Mouse (Mus musculus): ENCODE data around the gene Jsrp1.
"Not testable (repeated sequence)": the region's sequence is repeated elsewhere in the genome, so short reads cannot be mapped to it uniquely, and the experiment has no call there.

Jsrp1 gene

GRCm38 (mm10) chr10:80831136-80831535 lies 17.8 kb upstream of the Jsrp1 start:
- peak; percentile 72 for DNase-seq (ENCODE audit: low read depth)

- no peak for DNase-seq (ENCODE audit: low read depth)
These were observed 16.3 kb upstream of the Jsrp1 start for GRCm38 (mm10) chr10:80829359-80830278.

GRCm38 (mm10) chr10:80828587-80828986 lies 15.3 kb upstream of the Jsrp1 start:
- not testable (repeated sequence) for DNase-seq (ENCODE audit: low read depth)

- DNase-seq (ENCODE audit: low read depth), result no peak
These were observed 14.6 kb upstream of the Jsrp1 start for GRCm38 (mm10) chr10:80827870-80828420.

- DNase-seq (ENCODE audit: low read depth), result no peak
These were observed 14.0 kb upstream of the Jsrp1 start for GRCm38 (mm10) chr10:80827063-80827869.

- peak; percentile 100 for DNase-seq (ENCODE audit: low read depth)
These were observed 13.1 kb upstream of the Jsrp1 start, which contains the start of gene Oaz1 for GRCm38 (mm10) chr10:80826151-80827062. Gene Oaz1, plus strand, starts transcription at chr10:80826656.

- DNase-seq (ENCODE audit: low read depth), result peak; percentile 40
These were observed 11.5 kb upstream of the Jsrp1 start for GRCm38 (mm10) chr10:80824827-80825226.

- DNase-seq (ENCODE audit: low read depth), result peak; percentile 79
These were observed 10.7 kb upstream of the Jsrp1 start for GRCm38 (mm10) chr10:80823847-80824643.

GRCm38 (mm10) chr10:80823316-80823715 lies 10.0 kb upstream of the Jsrp1 start:
- no peak for DNase-seq (ENCODE audit: low read depth)

- DNase-seq (ENCODE audit: low read depth), result no peak
These were observed 9.2 kb upstream of the Jsrp1 start for GRCm38 (mm10) chr10:80822528-80822927.

- DNase-seq (ENCODE audit: low read depth), result peak; percentile 65
These were observed 8.7 kb upstream of the Jsrp1 start for GRCm38 (mm10) chr10:80821991-80822390.

- no peak for DNase-seq (ENCODE audit: low read depth)
These were observed 6.1 kb upstream of the Jsrp1 start for GRCm38 (mm10) chr10:80819406-80819805.

GRCm38 (mm10) chr10:80818599-80819281 lies 5.4 kb upstream of the Jsrp1 start:
- no peak for DNase-seq (ENCODE audit: low read depth)

- peak; percentile 74 for DNase-seq (ENCODE audit: low read depth)
These were observed 4.7 kb upstream of the Jsrp1 start for GRCm38 (mm10) chr10:80817955-80818354.

GRCm38 (mm10) chr10:80817164-80817563 lies 3.9 kb upstream of the Jsrp1 start:
- DNase-seq (ENCODE audit: low read depth), result no peak

GRCm38 (mm10) chr10:80816303-80816702 lies 3.0 kb upstream of the Jsrp1 start:
- DNase-seq (ENCODE audit: low read depth), result not testable (repeated sequence)

GRCm38 (mm10) chr10:80814800-80815199 lies 1.5 kb upstream of the Jsrp1 start:
- DNase-seq (ENCODE audit: low read depth), result no peak

GRCm38 (mm10) chr10:80812391-80813041 lies 782 bp downstream of the Jsrp1 start:
- no peak for DNase-seq (ENCODE audit: low read depth)

GRCm38 (mm10) chr10:80810084-80810483 lies 3.2 kb downstream of the Jsrp1 start:
- DNase-seq (ENCODE audit: low read depth), result no peak
